Comparison of ENCODE assay signal across 26 mouse cellular contexts in the genomic region with DNA sequence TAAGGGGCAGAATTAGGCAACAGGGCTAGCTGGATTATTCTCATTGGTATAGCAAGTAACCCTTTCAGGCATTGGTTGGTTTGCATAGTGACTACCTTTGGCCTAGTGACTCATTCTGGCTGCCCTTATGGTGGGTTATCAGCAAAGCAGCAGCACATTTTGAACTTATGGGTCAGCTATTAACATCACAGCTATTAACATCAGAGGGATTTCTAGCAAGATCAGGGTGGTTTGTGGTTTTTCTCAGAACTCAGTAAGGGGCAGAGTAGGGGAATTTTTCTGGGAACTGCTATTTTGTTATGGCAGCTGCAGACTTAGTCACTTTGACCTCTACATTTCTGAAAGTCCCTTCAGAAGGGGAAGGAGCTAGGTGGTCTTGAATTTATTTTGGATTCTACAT.
"Had no signal": no experiment of that assay in that cellular context is flagged by ENCODE, and none has a peak within 500 bp of the region (broad histone marks: within the 10 kb centered on the region; RNA-seq: fewer than 3 reads in every experiment).

No protein-coding gene starts in this region.

- H3K36me3 ChIP-seq: heart, embryonic 10.5 days; heart, embryonic 12.5 days; hindbrain, embryonic 10.5 days; hindbrain, embryonic 12.5 days; intestine, embryonic 15.5 days; limb, embryonic 13.5 days; limb, embryonic 15.5 days; liver, embryonic 12.5 days had no signal

- H3K4me1 ChIP-seq: heart, embryonic 10.5 days; heart, embryonic 12.5 days; hindbrain, embryonic 10.5 days; hindbrain, embryonic 12.5 days; intestine, embryonic 15.5 days; limb, embryonic 13.5 days; limb, embryonic 15.5 days; liver, embryonic 12.5 days had no signal

- H3K4me2 ChIP-seq: heart, embryonic 12.5 days; hindbrain, embryonic 12.5 days; hindbrain, embryonic 14.5 days; intestine, embryonic 15.5 days; limb, embryonic 13.5 days; limb, embryonic 15.5 days; liver, embryonic 12.5 days had no signal

- H3K4me3 ChIP-seq: gastrocnemius, adult 2 months; heart, embryonic 10.5 days; heart, embryonic 12.5 days; hindbrain, embryonic 10.5 days; hindbrain, embryonic 12.5 days; intestine, embryonic 15.5 days; layer of hippocampus, adult 2 months; left cerebral cortex, adult 2 months; limb, embryonic 13.5 days; limb, embryonic 15.5 days; liver, embryonic 12.5 days had no signal

- H3K9me3 ChIP-seq: intestine, embryonic 15.5 days; limb, embryonic 15.5 days had no signal

- H3K27ac ChIP-seq: gastrocnemius, adult 2 months; heart, embryonic 10.5 days; hindbrain, embryonic 10.5 days; hindbrain, embryonic 12.5 days; hindbrain, embryonic 14.5 days; intestine, embryonic 15.5 days; layer of hippocampus, adult 2 months; left cerebral cortex, adult 2 months; limb, embryonic 13.5 days; limb, embryonic 15.5 days; liver, embryonic 12.5 days; liver, embryonic 14.5 days had no signal

- DNase-seq: gastrocnemius, adult 2 months; gastrocnemius, postnatal 10 days; gastrocnemius, postnatal 25 days; heart, adult 18-20 months; heart, postnatal 10 days; heart, postnatal 4 days; kidney, adult 18-20 months; kidney, adult 8-10 months; kidney, postnatal 10 days; kidney, postnatal 25 days; kidney, postnatal 4 days had no signal

- H3K27me3 ChIP-seq: heart, embryonic 12.5 days; hindbrain, embryonic 12.5 days; intestine, embryonic 15.5 days; limb, embryonic 13.5 days; limb, embryonic 15.5 days; liver, embryonic 12.5 days had no signal

- H3K9ac ChIP-seq: heart, embryonic 12.5 days; hindbrain, embryonic 12.5 days; hindbrain, embryonic 14.5 days; intestine, embryonic 15.5 days; limb, embryonic 13.5 days; limb, embryonic 15.5 days; liver, embryonic 12.5 days; liver, embryonic 14.5 days had no signal

- ATAC-seq: hindbrain, embryonic 16.5 days; inflammation-experienced regulatory T-cells, adult 6 months; intestine, embryonic 15.5 days; intestine, postnatal 0 days; liver, embryonic 12.5 days had no signal
